Mouse (Mus musculus) kidney, adult 9 months (tissue): Measurements from ENCODE around the gene Tnfrsf21.

Experiments used
- DNase-seq: peaks from one replicate; pipeline ENCODE4 v3.0.0; 2022

The Tnfrsf21 gene

DNA sequence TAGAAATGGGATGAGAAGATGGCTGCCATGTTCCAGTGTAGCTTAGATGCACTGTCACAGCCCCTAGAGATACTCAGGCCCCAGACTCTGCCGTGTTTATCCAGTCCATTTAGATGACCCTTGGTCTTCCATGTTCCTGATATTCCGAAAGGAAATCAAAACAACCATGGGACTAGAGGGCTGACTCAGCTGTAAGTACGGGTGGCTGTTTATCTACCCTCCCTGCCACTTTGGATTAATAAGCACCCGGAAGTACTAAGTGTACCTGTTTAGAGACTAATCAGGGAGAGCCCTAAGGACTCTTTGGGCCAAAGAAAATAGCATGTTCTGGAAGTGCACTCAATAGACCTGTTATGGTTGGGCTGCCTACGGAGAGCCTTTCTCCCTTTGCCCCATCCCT lies 64.9 kb downstream of the Tnfrsf21 start:
- DNase-seq: peak; percentile 62

DNA sequence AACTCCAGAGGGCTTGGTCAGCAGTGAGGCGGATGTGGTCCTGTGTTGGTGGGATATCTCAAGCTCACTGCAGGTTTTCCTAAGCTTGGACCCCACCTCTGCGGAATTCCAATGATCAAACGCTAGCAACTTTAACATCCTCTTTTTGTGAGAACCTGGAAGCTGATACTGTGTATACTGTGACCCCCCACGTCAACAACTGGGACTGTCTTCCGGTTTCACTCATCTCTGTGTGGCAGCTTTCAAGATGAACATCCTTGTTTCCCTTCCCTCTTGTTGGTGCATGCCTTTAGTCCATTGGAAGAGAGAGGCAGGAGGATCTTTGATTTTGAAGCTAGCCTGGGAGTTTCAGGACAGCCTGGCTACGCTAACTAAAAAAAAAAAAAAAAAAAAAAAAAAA lies 73.1 kb downstream of the Tnfrsf21 start:
- DNase-seq: no peak

DNA sequence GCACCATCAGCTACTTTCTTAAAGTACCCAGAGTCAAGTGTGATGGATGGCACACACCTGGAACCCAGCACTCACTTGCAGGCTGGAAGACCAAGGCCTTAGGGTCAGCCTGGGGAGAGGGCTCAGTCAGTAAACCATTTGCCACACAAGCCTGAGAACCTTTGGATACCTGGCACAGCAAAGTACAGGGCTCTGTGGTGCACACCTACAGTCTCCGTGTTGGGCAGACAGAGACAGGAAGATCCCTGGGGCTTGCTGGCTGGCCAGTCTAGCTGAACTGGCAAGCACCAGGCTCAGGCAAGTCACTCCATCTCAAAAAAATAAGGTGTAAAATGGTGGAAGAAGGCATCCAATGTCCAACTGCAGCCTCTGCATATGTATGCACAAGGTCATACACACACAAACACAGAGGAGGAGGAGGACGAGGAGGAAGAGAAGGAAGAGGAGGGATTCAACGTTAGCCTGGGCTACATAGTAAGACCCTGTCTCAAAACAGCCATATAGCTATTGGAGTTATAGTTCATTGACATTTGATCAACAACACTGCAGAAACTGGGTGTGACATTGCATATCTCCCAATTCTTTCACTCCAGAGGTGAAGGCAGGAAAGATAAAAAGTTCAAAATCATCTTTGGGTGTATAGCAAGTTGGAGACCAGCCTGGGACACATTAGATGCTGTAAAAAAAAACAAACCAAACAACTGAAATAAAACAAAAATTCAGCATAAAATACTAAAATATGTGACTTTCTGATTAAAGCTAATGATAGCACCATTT lies 74.8 kb downstream of the Tnfrsf21 start:
- DNase-seq: peak; percentile 59

DNA sequence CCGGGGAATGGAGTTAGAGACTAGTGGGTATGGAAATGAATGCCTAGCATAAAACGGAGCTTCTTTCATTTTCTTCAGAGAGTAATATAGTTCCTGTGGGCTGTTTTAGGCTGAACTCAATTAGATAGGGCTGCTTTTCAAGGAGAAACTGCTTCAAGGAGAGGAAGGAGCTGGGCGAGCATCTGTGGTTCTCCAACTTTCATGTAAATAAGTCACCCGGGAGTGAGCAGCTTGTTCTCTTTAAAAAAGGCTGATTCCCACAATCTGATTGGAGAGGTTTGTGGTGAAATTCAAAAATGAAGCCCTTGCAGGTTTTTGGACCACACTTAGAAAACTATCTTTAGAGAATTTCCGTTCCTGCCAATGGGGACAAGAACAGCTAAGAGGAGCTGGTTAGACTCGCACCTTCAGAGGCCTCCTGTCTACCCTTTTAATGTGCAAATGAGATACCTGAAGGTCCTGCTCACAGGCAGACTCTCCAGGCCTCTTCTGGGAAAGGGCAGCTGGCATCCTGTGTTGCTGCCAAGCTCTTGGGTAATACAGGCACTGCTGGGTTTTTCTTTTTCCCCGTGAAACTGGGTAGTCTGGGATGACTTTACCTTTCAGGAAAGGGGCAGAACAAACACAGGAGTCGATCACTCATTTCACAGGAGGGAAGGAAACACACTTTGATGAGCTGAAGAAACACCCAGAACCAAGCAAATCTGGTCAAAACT lies 76.1 kb downstream of the Tnfrsf21 start:
- peak; percentile 60 for DNase-seq

DNA sequence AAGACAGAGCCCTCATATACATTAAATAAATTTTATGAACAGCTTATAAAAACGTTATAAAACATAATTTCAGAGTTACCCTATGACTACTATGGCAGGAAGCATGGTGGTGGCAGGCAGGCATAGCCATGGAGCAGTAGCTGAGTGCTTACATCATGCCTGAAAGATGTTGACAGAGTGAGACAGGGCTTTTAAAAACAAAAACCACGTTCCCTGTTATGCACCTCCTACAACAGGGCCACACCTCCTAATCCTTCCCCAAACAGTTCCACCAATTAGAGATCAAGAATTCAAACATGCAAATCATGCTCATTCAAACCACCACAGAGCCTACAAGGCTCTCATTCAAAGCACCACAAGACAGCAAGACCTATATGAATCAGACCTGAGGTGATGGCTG lies 77.9 kb downstream of the Tnfrsf21 start:
- DNase-seq: no peak

DNA sequence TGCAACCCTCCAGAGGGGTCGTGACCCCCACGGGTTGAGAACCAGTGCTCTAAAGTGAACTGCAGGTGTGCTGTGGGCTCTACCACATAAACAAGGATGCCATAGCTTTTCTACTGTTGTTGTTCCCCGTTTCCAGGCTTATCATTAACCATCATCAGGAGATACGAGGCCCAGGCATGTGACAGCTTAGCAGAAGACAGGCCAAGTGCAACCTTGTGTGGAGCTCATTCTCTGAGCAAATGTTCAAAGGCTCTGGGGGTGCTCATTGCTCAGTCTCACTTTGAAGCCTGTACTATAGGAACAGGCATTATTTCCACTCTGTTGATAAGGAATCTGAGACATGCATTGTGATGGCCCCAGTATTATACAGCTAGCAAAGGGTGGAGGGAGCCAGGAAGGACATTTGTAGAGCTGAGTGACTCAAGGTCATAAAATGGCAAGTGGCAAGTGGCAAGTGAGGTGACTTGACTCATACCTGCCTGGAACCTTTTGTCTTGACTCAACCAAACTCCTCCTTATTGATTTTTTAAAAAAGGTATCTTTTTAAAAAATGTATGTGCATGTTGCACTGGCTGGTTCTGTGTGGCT lies 80.8 kb downstream of the Tnfrsf21 start:
- DNase-seq: peak; percentile 70

DNA sequence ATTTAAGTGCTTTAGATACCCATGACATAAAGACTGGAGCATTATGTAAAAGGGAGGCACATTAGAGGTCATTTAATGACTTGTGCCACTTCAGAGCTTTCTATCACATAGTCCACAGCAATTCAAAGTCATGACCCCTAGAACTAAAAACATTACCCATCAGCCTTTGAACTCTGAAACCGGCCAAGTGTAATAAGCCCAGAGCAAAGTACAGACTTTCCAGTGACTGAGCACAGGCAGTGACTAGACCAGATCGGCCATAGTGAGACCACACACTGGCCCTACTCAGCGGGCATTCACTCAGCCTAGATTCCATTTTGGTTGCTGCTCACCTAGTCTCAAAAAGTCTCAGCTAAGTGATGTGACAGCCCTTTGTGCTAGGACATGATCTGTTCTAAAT lies 89.8 kb downstream of the Tnfrsf21 start:
- peak; percentile 94 for DNase-seq

DNA sequence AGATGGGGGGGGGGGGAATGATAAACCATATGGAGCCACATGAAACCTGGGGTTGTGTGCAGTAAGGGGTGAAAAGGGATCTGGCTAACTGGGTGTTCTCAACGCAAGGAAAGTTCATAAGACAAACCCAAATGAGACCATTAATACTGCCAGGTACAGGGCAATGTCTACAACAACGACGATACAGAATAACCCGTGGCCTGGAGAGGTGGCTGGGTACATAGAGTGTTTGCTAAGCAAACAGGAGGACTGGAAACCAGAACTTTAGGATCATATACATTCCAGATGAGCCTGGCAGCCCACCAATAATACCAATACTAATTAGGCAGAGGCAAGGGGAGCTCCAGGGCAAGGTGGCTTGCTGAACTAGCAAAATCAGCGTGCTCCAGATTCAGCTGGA lies 91.0 kb downstream of the Tnfrsf21 start:
- DNase-seq: no peak

DNA sequence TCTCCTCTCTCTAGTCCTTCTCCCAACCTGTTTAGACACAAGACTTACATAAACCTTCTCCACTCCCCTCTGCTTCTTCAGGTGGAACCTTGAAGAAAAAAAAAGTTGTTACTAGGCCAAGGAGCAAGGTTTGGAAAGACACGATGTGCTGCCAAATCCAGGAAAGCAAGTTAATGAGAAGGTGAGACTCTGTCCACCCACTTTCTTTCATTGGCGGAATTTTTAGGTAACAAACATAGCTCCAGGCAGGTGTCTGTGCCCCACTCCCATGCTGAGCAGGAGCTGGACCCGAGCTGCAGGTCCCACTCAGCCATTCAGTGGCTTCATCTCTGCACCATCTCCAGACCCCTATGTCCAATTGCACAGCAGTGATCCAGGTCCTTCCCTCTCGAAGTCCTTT lies 93.1 kb downstream of the Tnfrsf21 start:
- DNase-seq: peak; percentile 94

DNA sequence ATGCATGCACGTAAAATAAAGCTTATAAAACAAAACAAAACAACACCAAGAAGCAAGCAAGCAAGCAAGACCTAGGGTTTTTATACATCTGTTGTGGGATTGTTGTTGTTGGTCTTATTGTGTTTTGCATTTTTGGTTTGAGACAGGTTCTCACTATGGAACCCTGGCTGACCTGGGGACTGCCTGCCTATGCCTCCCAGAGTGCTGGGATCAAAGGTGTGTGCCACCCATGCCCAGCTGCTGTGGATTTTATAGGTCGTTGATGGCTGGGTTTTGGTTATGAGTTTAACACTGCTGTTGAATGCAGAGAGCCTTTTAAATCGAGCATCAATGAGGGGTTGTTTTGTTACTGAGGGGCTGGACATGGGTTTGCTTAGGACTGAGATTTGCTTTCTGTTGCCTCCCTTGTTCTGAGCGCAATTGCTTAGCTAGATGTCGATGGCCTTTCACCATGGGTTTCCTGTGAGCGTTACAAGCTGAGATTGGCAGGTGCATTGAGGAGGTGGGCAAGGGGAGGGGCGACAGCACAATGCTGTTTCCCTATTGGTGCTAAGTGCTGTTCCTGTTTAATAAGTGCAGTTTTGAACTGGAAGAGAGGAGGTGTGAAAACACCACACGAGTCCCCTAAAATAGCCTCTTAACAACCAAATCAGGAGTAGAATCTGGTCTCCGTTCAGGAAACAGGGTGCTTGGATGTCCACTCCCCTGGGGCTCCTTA lies 94.0 kb downstream of the Tnfrsf21 start:
- peak; percentile 56 for DNase-seq

DNA sequence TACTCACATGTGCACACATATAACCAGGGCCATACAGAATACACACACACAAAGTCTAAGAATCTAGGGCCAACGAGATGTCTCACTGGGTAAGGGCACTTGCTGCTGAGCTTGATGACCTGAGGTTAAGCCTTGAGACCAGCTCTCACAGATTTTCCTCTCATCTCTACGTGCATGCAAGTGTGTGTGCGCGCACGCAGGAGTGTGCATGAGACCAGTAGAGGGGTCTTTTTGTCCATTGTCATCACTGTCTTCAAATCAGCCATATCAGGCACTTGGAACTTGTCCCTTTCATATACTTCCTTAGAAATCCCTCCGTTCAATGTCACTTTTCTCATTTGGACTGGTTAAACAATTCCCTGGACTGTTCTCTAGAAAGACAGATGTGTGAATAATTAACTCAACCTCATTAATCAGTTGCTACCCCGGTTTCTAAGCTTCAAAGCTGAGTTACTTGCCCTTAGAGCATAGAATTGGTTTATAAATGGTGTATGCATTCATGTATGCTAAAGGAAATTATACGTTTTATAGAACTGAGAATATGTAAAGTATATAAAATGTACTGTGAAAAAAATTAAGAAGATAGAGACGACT lies 97.1 kb downstream of the Tnfrsf21 start:
- peak; percentile 92 for DNase-seq

DNA sequence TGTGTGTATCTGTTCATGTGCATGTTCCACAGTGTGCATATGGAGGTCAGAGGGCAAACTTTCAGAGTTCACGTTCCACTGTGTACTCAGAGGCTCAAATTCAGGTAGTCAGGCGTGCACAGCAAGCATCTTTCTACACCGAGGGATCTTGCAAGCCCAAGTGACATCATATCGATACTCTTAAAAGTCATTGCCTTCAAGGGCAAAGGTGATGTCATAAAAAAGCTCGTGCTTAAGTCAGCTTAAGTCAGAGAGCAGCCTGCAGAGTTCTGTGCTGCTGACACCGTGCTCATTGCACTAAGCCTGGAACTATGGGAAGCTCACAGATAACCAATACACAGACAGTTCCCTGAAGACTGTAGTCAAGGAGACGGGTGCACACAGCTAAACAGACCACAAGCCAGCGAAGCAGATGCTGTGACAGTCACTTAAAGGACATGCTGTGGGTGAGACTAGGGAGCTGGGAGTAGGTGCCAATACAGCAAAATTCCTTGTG lies 97.8 kb downstream of the Tnfrsf21 start:
- peak; percentile 68 for DNase-seq

DNA sequence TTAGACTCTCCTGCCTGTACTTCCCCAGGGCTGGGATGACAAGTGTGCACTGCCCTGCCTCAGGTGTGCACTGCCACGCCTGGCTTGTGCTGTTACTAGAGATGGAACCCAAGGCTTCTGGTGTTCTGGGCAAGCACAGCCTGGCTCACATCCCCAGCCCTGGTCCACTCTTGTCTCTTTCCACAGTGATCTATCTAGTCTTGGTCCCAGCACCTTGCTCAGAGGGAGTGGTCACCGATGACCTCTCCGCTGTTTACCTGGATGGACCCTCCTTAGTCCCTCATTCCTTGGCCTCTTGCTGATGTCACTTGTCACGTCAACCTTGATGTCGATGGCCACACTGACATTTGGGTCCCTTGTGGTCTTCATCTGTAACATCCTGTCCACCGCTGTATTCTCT lies 98.6 kb downstream of the Tnfrsf21 start:
- DNase-seq: no peak

DNA sequence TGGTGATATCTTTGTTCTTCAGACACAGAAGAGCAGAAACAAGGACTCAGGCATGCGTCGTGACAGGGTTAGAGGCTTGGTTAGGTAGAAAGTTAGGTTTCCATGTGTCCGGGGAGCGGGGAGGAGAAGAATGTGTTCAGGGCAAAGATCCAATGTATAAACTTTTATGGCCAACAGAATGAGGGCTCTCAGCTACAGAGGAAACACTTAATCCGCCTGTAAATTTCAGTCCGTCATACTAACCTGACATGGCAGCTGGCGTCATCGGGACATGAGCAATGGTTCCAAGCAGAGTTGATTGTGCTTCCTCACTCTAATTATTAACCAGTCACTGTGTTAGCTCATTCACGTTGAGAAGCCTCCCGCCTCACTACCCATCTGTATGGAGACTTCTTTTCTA lies 100.4 kb downstream of the Tnfrsf21 start:
- DNase-seq: peak; percentile 69

DNA sequence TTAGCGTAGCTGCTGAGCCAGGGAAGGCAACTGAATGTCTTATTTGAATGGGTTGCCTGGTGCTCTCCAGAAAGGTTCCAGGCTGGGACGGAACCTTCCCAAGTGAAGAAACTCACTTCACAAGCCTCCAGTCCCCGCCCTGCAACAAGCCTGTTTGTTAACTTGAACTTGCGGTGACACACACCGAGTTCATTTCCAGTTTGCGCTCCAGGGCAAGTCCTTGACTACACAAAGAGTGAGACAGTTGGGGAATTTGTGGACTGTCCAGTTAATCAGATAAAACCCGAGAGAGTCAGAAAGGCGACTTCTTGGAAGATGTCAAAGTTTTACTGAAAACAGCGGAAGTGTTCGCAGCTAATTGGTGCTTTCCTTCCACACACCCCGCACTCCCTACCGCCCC lies 103.1 kb downstream of the Tnfrsf21 start:
- peak; percentile 66 for DNase-seq

DNA sequence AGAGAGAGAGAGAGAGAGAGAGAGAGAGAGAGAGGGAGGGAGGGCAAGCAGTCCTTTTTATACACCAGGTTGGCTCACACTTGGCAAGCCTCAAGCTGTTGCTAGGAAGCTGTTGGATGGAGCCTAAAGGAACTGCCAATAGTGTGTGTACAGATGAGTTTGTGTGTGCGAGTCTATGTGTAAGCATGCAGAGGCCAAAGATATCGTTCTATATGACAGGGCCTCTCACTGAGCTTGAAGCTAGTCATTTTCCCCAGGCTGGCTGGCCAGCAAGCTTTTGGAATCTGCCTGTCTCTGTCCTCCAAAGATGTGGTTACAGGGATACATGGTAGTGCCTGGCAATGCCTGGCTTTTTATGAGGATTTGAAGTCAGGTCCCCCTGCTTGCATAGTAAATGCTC lies 104.7 kb downstream of the Tnfrsf21 start:
- DNase-seq: no peak

DNA sequence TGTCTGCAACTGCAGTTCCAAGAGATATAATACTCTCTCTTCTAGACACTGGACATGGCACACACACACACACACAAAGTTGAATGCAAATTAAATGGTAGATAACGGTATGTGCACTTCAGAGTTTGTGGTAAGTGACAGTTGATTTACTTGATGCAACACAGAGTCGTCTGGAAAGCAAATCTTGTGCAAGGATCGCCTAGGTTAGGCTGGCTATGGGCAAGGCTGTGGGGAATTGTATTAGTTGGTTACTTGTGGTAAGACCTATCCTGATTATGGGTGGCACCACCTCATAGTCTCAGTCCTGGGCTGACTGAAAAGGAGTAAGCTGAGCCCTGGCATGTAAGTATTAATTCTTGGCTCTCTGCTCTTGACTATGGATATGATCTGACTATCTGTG lies 112.0 kb downstream of the Tnfrsf21 start:
- no peak for DNase-seq

DNA sequence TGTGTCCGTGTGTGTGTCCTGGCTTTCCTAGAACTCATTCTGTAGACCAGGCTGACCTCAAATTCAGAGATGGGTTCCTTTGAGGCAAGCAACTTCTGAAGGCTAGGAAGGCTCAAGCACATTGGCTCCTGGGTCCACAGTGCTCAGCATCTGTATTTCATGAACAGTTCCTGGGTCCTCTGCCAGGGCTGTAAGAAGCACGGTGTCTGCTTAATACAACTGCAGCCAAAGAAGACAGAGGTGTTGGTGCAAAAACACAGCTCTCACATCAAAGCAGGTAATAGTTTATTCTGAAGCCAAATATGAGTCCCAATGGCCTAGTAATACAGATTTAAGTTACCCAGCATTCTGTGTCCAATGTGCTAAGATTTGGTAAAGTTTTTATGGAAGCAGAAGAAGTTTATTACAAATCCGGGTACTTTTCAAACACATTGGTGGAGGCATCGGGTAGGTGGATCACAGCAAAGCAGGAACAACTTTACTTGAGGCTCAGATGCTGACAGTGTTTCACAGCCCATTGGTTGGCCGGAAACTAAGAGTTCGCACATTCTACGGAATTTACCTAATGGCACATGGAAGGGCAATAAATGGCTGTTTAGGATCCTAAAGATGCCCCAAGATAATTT lies 112.7 kb downstream of the Tnfrsf21 start:
- no peak for DNase-seq

DNA sequence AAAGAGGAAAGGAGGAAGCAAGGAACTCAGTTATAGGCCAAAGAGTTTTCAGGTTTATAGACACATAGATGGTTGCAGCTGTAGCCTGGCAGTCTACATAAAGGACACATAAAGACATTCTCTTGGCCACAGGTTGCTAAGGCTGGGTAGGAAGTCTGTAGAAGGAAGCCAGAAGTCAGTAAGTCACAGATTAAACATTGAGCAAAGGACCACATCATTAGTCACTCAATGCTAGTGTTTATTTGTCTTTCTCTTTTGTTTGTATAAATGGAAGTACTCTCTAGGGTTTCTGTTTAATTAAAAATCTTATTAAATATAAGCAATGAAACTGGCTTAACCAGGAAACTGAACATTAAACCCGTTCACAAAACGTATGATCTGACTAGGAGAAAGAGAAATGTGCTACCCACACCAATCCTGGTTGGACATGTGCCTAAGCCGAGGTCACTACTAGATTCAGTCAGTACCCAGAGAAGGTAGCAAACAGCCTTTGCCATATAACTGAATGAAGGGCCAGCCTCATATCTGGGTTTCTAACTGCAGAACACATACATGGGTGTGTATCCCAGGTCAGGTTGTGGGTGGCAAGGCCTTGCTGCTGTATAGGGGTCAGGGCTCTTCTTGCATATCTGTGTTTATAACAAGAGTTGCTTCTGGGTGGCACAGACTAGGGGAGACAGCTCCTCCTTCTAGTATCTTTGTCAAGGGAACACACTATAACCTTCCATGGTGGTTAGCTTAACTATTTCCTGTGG lies 113.9 kb downstream of the Tnfrsf21 start:
- DNase-seq: no peak

DNA sequence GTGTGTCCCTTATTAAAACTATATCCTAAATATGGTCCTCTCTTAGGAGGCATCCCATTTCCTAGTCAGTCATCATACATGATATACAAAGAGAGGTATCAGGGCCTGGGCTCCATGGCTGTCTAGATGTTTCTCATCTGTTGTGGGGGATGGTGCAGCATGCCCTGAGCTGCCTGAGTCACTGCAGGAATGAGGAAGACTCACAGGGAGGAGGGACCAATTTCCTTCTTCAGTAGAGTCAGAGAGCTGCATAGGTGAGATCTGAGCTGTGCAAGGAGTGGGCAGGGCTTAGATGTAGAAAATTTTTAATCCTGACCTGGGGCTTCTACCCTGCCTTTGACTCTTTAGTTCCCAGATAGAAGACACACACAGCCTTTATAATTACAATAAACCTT lies 114.5 kb downstream of the Tnfrsf21 start:
- DNase-seq: no peak

DNA sequence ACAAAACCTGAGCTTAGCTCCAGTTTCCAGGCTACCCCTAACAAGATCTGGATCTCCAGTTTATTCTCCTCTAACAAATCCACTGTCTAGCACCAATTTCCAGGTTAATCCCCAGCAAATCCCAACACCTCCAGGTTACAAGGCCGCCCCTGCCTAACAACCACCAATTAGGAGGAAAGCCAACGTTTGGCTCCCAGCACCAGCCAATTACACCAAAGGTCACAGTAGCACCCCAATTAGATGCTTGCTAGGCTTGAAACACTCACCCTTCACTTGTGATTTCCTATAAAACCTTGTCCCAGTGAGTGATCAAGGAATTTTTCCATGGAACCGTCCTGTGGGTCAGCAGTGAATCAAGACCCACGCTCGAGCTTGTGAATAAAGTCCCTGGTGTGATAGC lies 116.1 kb downstream of the Tnfrsf21 start:
- DNase-seq: no peak

DNA sequence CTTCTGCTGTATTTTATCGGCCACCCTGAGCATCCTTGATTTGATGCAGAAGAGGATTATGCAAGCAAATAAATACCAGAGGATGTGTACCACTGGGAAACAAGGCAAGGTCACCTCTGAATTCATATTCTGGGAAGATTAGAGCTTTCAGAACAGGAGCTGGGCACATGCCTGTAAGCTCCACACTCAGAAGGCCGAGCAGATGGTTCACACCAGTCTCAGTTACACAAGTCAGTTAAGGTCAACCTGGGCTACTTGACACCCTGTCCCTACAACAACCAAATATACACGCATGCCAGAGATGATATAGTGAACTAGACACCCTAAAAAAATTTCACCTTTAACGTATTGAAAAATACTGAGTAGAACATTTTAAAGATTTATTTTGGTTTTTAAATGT lies 116.8 kb downstream of the Tnfrsf21 start:
- no peak for DNase-seq
